Comparison of ENCODE assay signal across 9 mouse cellular contexts in genomic region chr8:123064072-123064471, GRCm38 (mm10). TPM values are rescaled to one million over a fixed set of nuclear protein-coding genes. Genes with fewer than 3 reads are reported as not detected.
DNase-seq lines count a peak whose midpoint lies in the region; ATAC-seq lines count a peak whose summit lies in the region.
"Had no signal": no experiment of that assay in that cellular context is flagged by ENCODE, and none has a peak within 500 bp of the region (broad histone marks: within the 10 kb centered on the region; RNA-seq: fewer than 3 reads in every experiment).

No protein-coding gene starts in this region.

- ATAC-seq in heart, embryonic 14.5 days (ENCODE audit: insufficient number of reproducible peaks, insufficient read depth, low FRiP score, low read depth) = no peak
- ATAC-seq in hindbrain, embryonic 15.5 days (ENCODE audit: low FRiP score, low read depth) = no peak
- no peak for ATAC-seq in midbrain, embryonic 14.5 days (ENCODE audit: low FRiP score, low TSS enrichment)

- no peak for DNase-seq in heart, postnatal 36 days
- DNase-seq in midbrain, embryonic 14.5 days = no peak
- no peak for DNase-seq in urinary bladder, postnatal 10 days (ENCODE audit: low spot score)
- no peak for DNase-seq in thymus, postnatal 4 days
- no peak for DNase-seq in gastrocnemius, postnatal 10 days
- DNase-seq: kidney, adult 11 months had no signal

- H3K36me3 ChIP-seq in heart, embryonic 14.5 days (ENCODE audit: control insufficient read depth, insufficient read depth, low read length) = peaks cover 21% of the 10 kb centered on the region
- no peaks in the 10 kb centered on the region for H3K36me3 ChIP-seq in hindbrain, embryonic 15.5 days
- no peaks in the 10 kb centered on the region for H3K36me3 ChIP-seq in midbrain, embryonic 14.5 days (ENCODE audit: control insufficient read depth, insufficient read depth, low read length)

- H3K27ac ChIP-seq in heart, embryonic 14.5 days (replicated peaks in 1 of 2; ENCODE audit: control insufficient read depth in 1 of 2, insufficient read depth in 1 of 2, low read depth in 2 of 2, low read length in 2 of 2) = no peak overlapping the region
- H3K27ac ChIP-seq in brown adipose tissue, adult 24 weeks (replicated peaks; ENCODE audit: low read depth, low read length) = no peak overlapping the region
- H3K27ac ChIP-seq in hindbrain, embryonic 15.5 days (replicated peaks) = peak overlapping the region; percentile 95
- no peak overlapping the region for H3K27ac ChIP-seq in midbrain, embryonic 14.5 days (replicated peaks; ENCODE audit: low read depth, low read length)

- peak overlapping the region in 1 of 2 experiments; percentile 95; a peak in 1 of 4 replicates for H3K4me3 ChIP-seq in heart, embryonic 14.5 days (ENCODE audit: control insufficient read depth in 1 of 2, insufficient read depth in 1 of 2, low read depth in 1 of 2, low read length in 2 of 2)
- peak overlapping the region; percentile 80 for H3K4me3 ChIP-seq in brown adipose tissue, adult 24 weeks (ENCODE audit: insufficient read depth, low read depth, low read length)
- H3K4me3 ChIP-seq in hindbrain, embryonic 15.5 days = peak overlapping the region; percentile 69
- peak overlapping the region; percentile 91; the same call in 1 of the 2 replicates for H3K4me3 ChIP-seq in midbrain, embryonic 14.5 days (replicated peaks; ENCODE audit: low read depth, low read length)

- H3K9ac ChIP-seq in heart, embryonic 14.5 days (ENCODE audit: low read length) = peak overlapping the region; percentile 93; the same call in 1 of the 2 replicates
- H3K9ac ChIP-seq in hindbrain, embryonic 15.5 days = no peak overlapping the region
- H3K9ac ChIP-seq in midbrain, embryonic 14.5 days (replicated peaks; ENCODE audit: low read length) = peak overlapping the region; percentile 87; the same call in 1 of the 2 replicates

- no peaks in the 10 kb centered on the region for H3K9me3 ChIP-seq in heart, embryonic 14.5 days (ENCODE audit: control insufficient read depth, low read length)
- H3K9me3 ChIP-seq in hindbrain, embryonic 15.5 days = no peaks in the 10 kb centered on the region
- H3K9me3 ChIP-seq in midbrain, embryonic 14.5 days (ENCODE audit: control insufficient read depth, low read length) = no peaks in the 10 kb centered on the region

- peaks cover 4 to 20% of the 10 kb centered on the region in 2 experiments for H3K4me1 ChIP-seq in heart, embryonic 14.5 days (ENCODE audit: control insufficient read depth in 2 of 2, insufficient read depth in 2 of 2, low read length in 2 of 2)
- peaks cover 4% of the 10 kb centered on the region; the same call in 1 of the 2 replicates for H3K4me1 ChIP-seq in brown adipose tissue, adult 24 weeks (ENCODE audit: control insufficient read depth, insufficient read depth, insufficient read length, low read length)
- H3K4me1 ChIP-seq in hindbrain, embryonic 15.5 days (replicated peaks) = peaks cover 30% of the 10 kb centered on the region
- H3K4me1 ChIP-seq in midbrain, embryonic 14.5 days (ENCODE audit: control insufficient read depth, insufficient read depth, low read length) = peaks cover 20% of the 10 kb centered on the region

- no peaks in the 10 kb centered on the region for H3K27me3 ChIP-seq in heart, embryonic 14.5 days (ENCODE audit: control insufficient read depth, insufficient read depth, low read length)
- no peaks in the 10 kb centered on the region for H3K27me3 ChIP-seq in hindbrain, embryonic 15.5 days
- H3K27me3 ChIP-seq in midbrain, embryonic 14.5 days (ENCODE audit: control insufficient read depth, insufficient read depth, low read length) = no peaks in the 10 kb centered on the region

- WGBS in heart, embryonic 14.5 days = 80% methylated on average over 4 of the region's 4 CpGs
- WGBS in hindbrain, embryonic 15.5 days = 76% methylated on average over 4 of the region's 4 CpGs
- WGBS in midbrain, embryonic 14.5 days = 76% methylated on average over 4 of the region's 4 CpGs

- H3K4me2 ChIP-seq in heart, embryonic 14.5 days (ENCODE audit: low read length) = peak overlapping the region; percentile 88
- peak overlapping the region; percentile 78 for H3K4me2 ChIP-seq in hindbrain, embryonic 15.5 days
- peak overlapping the region; percentile 75 for H3K4me2 ChIP-seq in midbrain, embryonic 14.5 days (ENCODE audit: low read length)

- intact Hi-C loops in heart, postnatal 36 days (cut with DNase I) = loop anchor here (2.0 kb wide), 1 partner anchor 21 kb away; the partner anchor contains the start of gene Ankrd11

RNA-seq across cellular contexts. Expression of gene Spg7, which starts 1.3 kb away (rescaled TPM):
- 64.5 and 64.7 TPM in 2 replicates for polyA plus RNA-seq in heart, embryonic 14.5 days (2014; fragmentation: Nextera tagmentation; extraction: Ambion mirVana)
- 10 to 100 TPM; 79.7 to 87.7 TPM for total RNA-seq in heart, postnatal 36 days (2021)
- polyA plus RNA-seq in brown adipose tissue, adult 24 weeks (2012; ENCODE audit: insufficient read depth, insufficient read length, missing spikeins) = 154 and 173 TPM in 2 replicates
- 43.3 and 49.1 TPM in 2 replicates for polyA plus RNA-seq in hindbrain, embryonic 15.5 days (2015; fragmentation: Nextera tagmentation; extraction: Ambion mirVana)
- polyA plus RNA-seq in midbrain, embryonic 14.5 days (2014; fragmentation: Nextera tagmentation; extraction: Ambion mirVana) = 42.0 and 43.6 TPM in 2 replicates
- 10 to 100 TPM; 49.6 to 56.8 TPM for total RNA-seq in gastrocnemius, postnatal 10 days (2021)

RNA-seq across cellular contexts. Expression of gene Ankrd11, which starts 22.0 kb away (rescaled TPM):
- 63.3 and 68.2 TPM in 2 replicates for polyA plus RNA-seq in heart, embryonic 14.5 days (2014; fragmentation: Nextera tagmentation; extraction: Ambion mirVana)
- 10 to 100 TPM; 69.0 to 80.5 TPM for total RNA-seq in heart, postnatal 36 days (2021)
- polyA plus RNA-seq in brown adipose tissue, adult 24 weeks (2012; ENCODE audit: insufficient read depth, insufficient read length, missing spikeins) = 33.3 and 37.9 TPM in 2 replicates
- 65.3 and 70.8 TPM in 2 replicates for polyA plus RNA-seq in hindbrain, embryonic 15.5 days (2015; fragmentation: Nextera tagmentation; extraction: Ambion mirVana)
- 42.4 and 46.2 TPM in 2 replicates for polyA plus RNA-seq in midbrain, embryonic 14.5 days (2014; fragmentation: Nextera tagmentation; extraction: Ambion mirVana)
- total RNA-seq in gastrocnemius, postnatal 10 days (2021) = 10 to 100 TPM; 52.0 to 65.8 TPM

RNA-seq across cellular contexts. Expression of gene Rpl13, which starts 38.1 kb away (rescaled TPM):
- polyA plus RNA-seq in heart, embryonic 14.5 days (2014; fragmentation: Nextera tagmentation; extraction: Ambion mirVana) = 1,025 and 1,098 TPM in 2 replicates
- 100 to 1,000 TPM; 409 to 436 TPM for total RNA-seq in heart, postnatal 36 days (2021)
- 615 and 813 TPM in 2 replicates for polyA plus RNA-seq in brown adipose tissue, adult 24 weeks (2012; ENCODE audit: insufficient read depth, insufficient read length, missing spikeins)
- 632 and 725 TPM in 2 replicates for polyA plus RNA-seq in hindbrain, embryonic 15.5 days (2015; fragmentation: Nextera tagmentation; extraction: Ambion mirVana)
- polyA plus RNA-seq in midbrain, embryonic 14.5 days (2014; fragmentation: Nextera tagmentation; extraction: Ambion mirVana) = 843 and 877 TPM in 2 replicates
- total RNA-seq in gastrocnemius, postnatal 10 days (2021) = 100 to 1,000 TPM; 676 to 736 TPM

RNA-seq across cellular contexts. Expression of gene Cpne7, which starts 53.1 kb away (rescaled TPM):
- polyA plus RNA-seq in heart, embryonic 14.5 days (2014; fragmentation: Nextera tagmentation; extraction: Ambion mirVana) = 0.08 and 0.14 TPM in 2 replicates
- total RNA-seq in heart, postnatal 36 days (2021) = under 1 TPM; 0.35 to 0.44 TPM
- polyA plus RNA-seq in brown adipose tissue, adult 24 weeks (2012; ENCODE audit: insufficient read depth, insufficient read length, missing spikeins) = not detected in 2 replicates
- polyA plus RNA-seq in hindbrain, embryonic 15.5 days (2015; fragmentation: Nextera tagmentation; extraction: Ambion mirVana) = 4.3 and 4.5 TPM in 2 replicates
- 1.8 and 3.7 TPM in 2 replicates for polyA plus RNA-seq in midbrain, embryonic 14.5 days (2014; fragmentation: Nextera tagmentation; extraction: Ambion mirVana)
- total RNA-seq in gastrocnemius, postnatal 10 days (2021) = under 1 TPM; 0.41 to 0.82 TPM
